Mouse (Mus musculus) thymus, adult 2 months (tissue): ENCODE results near the gene Slc44a3.

Experiments used
- CTCF ChIP-seq: fragments of 200-500 bp; IDR thresholded peaks from 2 replicates; pipeline ENCODE4 v1.5.1; 2012; ENCODE audit warnings: mild to moderate bottlenecking, control low read depth, low read length, moderate library complexity, borderline replicate concordance; ENCODE audit not compliant: control insufficient read depth, poor library complexity, insufficient read depth; ENCODE audit errors: extremely low read depth
- POLR2A ChIP-seq: fragments of 200-500 bp; IDR thresholded peaks from 2 replicates; pipeline ENCODE4 v1.6.1; 2012; ENCODE audit warnings: mild to moderate bottlenecking, low read length, control low read depth, moderate library complexity; ENCODE audit not compliant: control insufficient read depth, poor library complexity, insufficient read depth; ENCODE audit errors: extremely low read depth

DNA sequence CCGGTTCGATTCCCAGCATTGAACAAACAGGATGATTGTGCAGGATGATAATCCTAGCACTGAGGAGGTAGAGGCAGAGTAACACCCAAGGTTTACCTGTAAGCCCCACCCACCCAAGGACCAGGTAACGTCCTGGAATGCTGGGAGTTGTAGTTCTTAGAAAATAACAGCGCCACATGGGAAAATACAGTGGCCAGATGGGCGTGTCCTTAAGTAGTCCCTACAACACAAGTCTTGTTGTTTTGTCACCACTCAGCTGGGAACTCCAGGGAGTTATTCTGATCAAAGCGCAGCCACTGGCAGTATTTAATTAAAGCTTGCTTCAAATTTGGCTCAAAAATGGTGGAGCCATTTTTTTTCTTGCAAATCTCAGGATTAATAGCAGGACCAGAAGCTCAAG is 44.2 kb upstream of the Slc44a3 start:
- no peak for TF ChIP-seq CTCF
- TF ChIP-seq POLR2A = no peak
